Mouse (Mus musculus): ENCODE data around the gene Sat1. TPM values are rescaled to one million over a fixed set of nuclear protein-coding genes. Genes with fewer than 3 reads are reported as not detected.

Gene Sat1
- polyA plus RNA-seq, 1 experiment = 5.3 TPM

GRCm38 (mm10) chrX:155177640-155178039 lies 38.6 kb downstream of the Sat1 start:
- TF ChIP-seq CTCF (IDR thresholded peaks at IDR 0.05; ENCODE audit: control insufficient read depth, insufficient read depth, insufficient replicate concordance, low read depth, low read length) = no peak
- TF ChIP-seq POLR2A (IDR thresholded peaks at IDR 0.05; ENCODE audit: control insufficient read depth, low read depth, low read length) = no peak
- Histone ChIP-seq H3K36me3 (ENCODE audit: control insufficient read depth, insufficient read depth, low read length) (no peaks in the 10 kb centered on the region), H3K4me1 (ENCODE audit: control insufficient read depth, insufficient read depth, low read length) (no peaks in the 10 kb centered on the region), H3K27me3 (ENCODE audit: control insufficient read depth, insufficient read depth, low read length) (no peaks in the 10 kb centered on the region), H3K4me3 (ENCODE audit: control insufficient read depth, low read depth, low read length) (no peak overlapping the region), H3K27ac (ENCODE audit: control insufficient read depth, insufficient read depth, low read depth, low read length) (no peak overlapping the region)

- Histone ChIP-seq H3K4me3 (ENCODE audit: control insufficient read depth, low read depth, low read length) (no peak overlapping the region), H3K4me1 (ENCODE audit: control insufficient read depth, insufficient read depth, low read length) (no peaks in the 10 kb centered on the region), H3K27ac (ENCODE audit: control insufficient read depth, insufficient read depth, low read depth, low read length) (no peak overlapping the region), H3K36me3 (ENCODE audit: control insufficient read depth, insufficient read depth, low read length) (no peaks in the 10 kb centered on the region), H3K27me3 (ENCODE audit: control insufficient read depth, insufficient read depth, low read length) (no peaks in the 10 kb centered on the region)
- TF ChIP-seq CTCF (IDR thresholded peaks at IDR 0.05; ENCODE audit: control insufficient read depth, insufficient read depth, insufficient replicate concordance, low read depth, low read length) = no peak
- TF ChIP-seq POLR2A (IDR thresholded peaks at IDR 0.05; ENCODE audit: control insufficient read depth, low read depth, low read length) = no peak
Observed at GRCm38 (mm10) chrX:155177230-155177629, 39.0 kb downstream of the Sat1 start.

- no peaks in the 10 kb centered on the region for H3K36me3 ChIP-seq (ENCODE audit: control insufficient read depth, insufficient read depth, low read length)
- TF ChIP-seq CTCF (IDR thresholded peaks at IDR 0.05; ENCODE audit: control insufficient read depth, insufficient read depth, insufficient replicate concordance, low read depth, low read length) (no peak), POLR2A (IDR thresholded peaks at IDR 0.05; ENCODE audit: control insufficient read depth, low read depth, low read length) (no peak)
Observed at GRCm38 (mm10) chrX:155175568-155175967, 40.7 kb downstream of the Sat1 start.

GRCm38 (mm10) chrX:155172310-155172709 lies 43.9 kb downstream of the Sat1 start:
- Histone ChIP-seq H3K4me3 (ENCODE audit: control insufficient read depth, low read depth, low read length) (no peak overlapping the region), H3K36me3 (ENCODE audit: control insufficient read depth, insufficient read depth, low read length) (no peaks in the 10 kb centered on the region), H3K4me1 (ENCODE audit: control insufficient read depth, insufficient read depth, low read length) (no peaks in the 10 kb centered on the region), H3K27me3 (ENCODE audit: control insufficient read depth, insufficient read depth, low read length) (no peaks in the 10 kb centered on the region), H3K27ac (ENCODE audit: control insufficient read depth, insufficient read depth, low read depth, low read length) (no peak overlapping the region)
- TF ChIP-seq POLR2A (IDR thresholded peaks at IDR 0.05; ENCODE audit: control insufficient read depth, low read depth, low read length) (no peak), CTCF (IDR thresholded peaks at IDR 0.05; ENCODE audit: control insufficient read depth, insufficient read depth, insufficient replicate concordance, low read depth, low read length) (no peak)

More at GRCm38 (mm10) chrX:155175568-155175967, 40.7 kb downstream of the Sat1 start:
- Histone ChIP-seq H3K4me3 (ENCODE audit: control insufficient read depth, low read depth, low read length) (no peak overlapping the region), H3K27ac (ENCODE audit: control insufficient read depth, insufficient read depth, low read depth, low read length) (no peak overlapping the region), H3K27me3 (ENCODE audit: control insufficient read depth, insufficient read depth, low read length) (no peaks in the 10 kb centered on the region), H3K4me1 (ENCODE audit: control insufficient read depth, insufficient read depth, low read length) (no peaks in the 10 kb centered on the region)

GRCm38 (mm10) chrX:155171754-155172153 lies 44.5 kb downstream of the Sat1 start:
- Histone ChIP-seq H3K27ac (ENCODE audit: control insufficient read depth, insufficient read depth, low read depth, low read length) (no peak overlapping the region), H3K36me3 (ENCODE audit: control insufficient read depth, insufficient read depth, low read length) (no peaks in the 10 kb centered on the region), H3K4me3 (ENCODE audit: control insufficient read depth, low read depth, low read length) (no peak overlapping the region), H3K27me3 (ENCODE audit: control insufficient read depth, insufficient read depth, low read length) (no peaks in the 10 kb centered on the region), H3K4me1 (ENCODE audit: control insufficient read depth, insufficient read depth, low read length) (no peaks in the 10 kb centered on the region)
- no peak for TF ChIP-seq CTCF (IDR thresholded peaks at IDR 0.05; ENCODE audit: control insufficient read depth, insufficient read depth, insufficient replicate concordance, low read depth, low read length)
- no peak for TF ChIP-seq POLR2A (IDR thresholded peaks at IDR 0.05; ENCODE audit: control insufficient read depth, low read depth, low read length)

GRCm38 (mm10) chrX:155169886-155170285 lies 46.4 kb downstream of the Sat1 start:
- H3K27me3 ChIP-seq (ENCODE audit: control insufficient read depth, insufficient read depth, low read length) = no peaks in the 10 kb centered on the region
- no peaks in the 10 kb centered on the region for H3K4me1 ChIP-seq (ENCODE audit: control insufficient read depth, insufficient read depth, low read length)
- H3K36me3 ChIP-seq (ENCODE audit: control insufficient read depth, insufficient read depth, low read length) = no peaks in the 10 kb centered on the region
- TF ChIP-seq CTCF (IDR thresholded peaks at IDR 0.05; ENCODE audit: control insufficient read depth, insufficient read depth, insufficient replicate concordance, low read depth, low read length) (no peak), POLR2A (IDR thresholded peaks at IDR 0.05; ENCODE audit: control insufficient read depth, low read depth, low read length) (no peak)
- no peak overlapping the region for H3K4me3 ChIP-seq (ENCODE audit: control insufficient read depth, low read depth, low read length)
- no peak overlapping the region for H3K27ac ChIP-seq (ENCODE audit: control insufficient read depth, insufficient read depth, low read depth, low read length)

GRCm38 (mm10) chrX:155167667-155168066 lies 48.6 kb downstream of the Sat1 start:
- Histone ChIP-seq H3K36me3 (ENCODE audit: control insufficient read depth, insufficient read depth, low read length) (no peaks in the 10 kb centered on the region), H3K4me3 (ENCODE audit: control insufficient read depth, low read depth, low read length) (no peak overlapping the region), H3K27ac (ENCODE audit: control insufficient read depth, insufficient read depth, low read depth, low read length) (no peak overlapping the region), H3K27me3 (ENCODE audit: control insufficient read depth, insufficient read depth, low read length) (no peaks in the 10 kb centered on the region), H3K4me1 (ENCODE audit: control insufficient read depth, insufficient read depth, low read length) (no peaks in the 10 kb centered on the region)
- TF ChIP-seq POLR2A (IDR thresholded peaks at IDR 0.05; ENCODE audit: control insufficient read depth, low read depth, low read length) (no peak), CTCF (IDR thresholded peaks at IDR 0.05; ENCODE audit: control insufficient read depth, insufficient read depth, insufficient replicate concordance, low read depth, low read length) (no peak)

GRCm38 (mm10) chrX:155166313-155166712 lies 49.9 kb downstream of the Sat1 start:
- TF ChIP-seq POLR2A (IDR thresholded peaks at IDR 0.05; ENCODE audit: control insufficient read depth, low read depth, low read length) (no peak), CTCF (IDR thresholded peaks at IDR 0.05; ENCODE audit: control insufficient read depth, insufficient read depth, insufficient replicate concordance, low read depth, low read length) (no peak)
- no peaks in the 10 kb centered on the region for H3K36me3 ChIP-seq (ENCODE audit: control insufficient read depth, insufficient read depth, low read length)
- H3K27ac ChIP-seq (ENCODE audit: control insufficient read depth, insufficient read depth, low read depth, low read length) = no peak overlapping the region
- no peaks in the 10 kb centered on the region for H3K27me3 ChIP-seq (ENCODE audit: control insufficient read depth, insufficient read depth, low read length)
- no peak overlapping the region for H3K4me3 ChIP-seq (ENCODE audit: control insufficient read depth, low read depth, low read length)
- H3K4me1 ChIP-seq (ENCODE audit: control insufficient read depth, insufficient read depth, low read length) = no peaks in the 10 kb centered on the region
